Mouse (Mus musculus) forebrain, embryonic 11.5 days (tissue): ENCODE results near the gene Fut2. TPM values are rescaled to one million over a fixed set of nuclear protein-coding genes. Genes with fewer than 3 reads are reported as not detected.

Source experiments
- ATAC-seq: fragments of 200-750 bp; cut with Nextera tagmentation; replicated peaks from 2 replicates; pipeline ENCODE4 v1.8.0; 2017; ENCODE audit warnings: moderate TSS enrichment; ENCODE audit not compliant: low FRiP score
- DNase-seq: peaks from one replicate; pipeline ENCODE4 v3.0.0-alpha.2; 2017; ENCODE audit warnings: low spot score
- H3K27ac ChIP-seq: fragments of 300-500 bp; sonication (generic); 2 replicates; pipeline ENCODE4 v1.5.1; 2014; ENCODE audit warnings: low read depth, low read length
- H3K27me3 ChIP-seq: fragments of 300-500 bp; sonication (generic); 2 replicates; pipeline ENCODE4 v1.6.1; 2014; ENCODE audit warnings: mild to moderate bottlenecking, low read length, mixed read lengths; ENCODE audit not compliant: control insufficient read depth, insufficient read depth
- H3K36me3 ChIP-seq: fragments of 300-500 bp; sonication (generic); 2 replicates; pipeline ENCODE4 v1.6.1; 2014; ENCODE audit warnings: mild to moderate bottlenecking, low read length, moderate library complexity, mixed read lengths; ENCODE audit not compliant: control insufficient read depth, insufficient read depth
- H3K4me1 ChIP-seq: fragments of 300-500 bp; sonication (generic); replicated peaks from 2 replicates; pipeline ENCODE4 v1.6.1; 2014; ENCODE audit warnings: low read length, mixed read lengths; ENCODE audit not compliant: control insufficient read depth, insufficient read depth
- H3K4me2 ChIP-seq: fragments of 300-500 bp; sonication (generic); 2 replicates; pipeline ENCODE4 v1.6.1; 2014; ENCODE audit warnings: low read depth, mild to moderate bottlenecking, low read length, moderate library complexity, mixed read lengths; ENCODE audit not compliant: severe bottlenecking
- H3K4me3 ChIP-seq: fragments of 300-500 bp; sonication (generic); 2 replicates; pipeline ENCODE4 v1.5.1; 2014; ENCODE audit warnings: low read depth, low read length
- H3K9ac ChIP-seq: fragments of 300-500 bp; sonication (generic); 2 replicates; pipeline ENCODE4 v1.6.1; 2014; ENCODE audit warnings: low read length
- H3K9me3 ChIP-seq: fragments of 300-500 bp; sonication (generic); 2 replicates; pipeline ENCODE4 v1.6.1; 2016; ENCODE audit warnings: low read length, mixed read lengths; ENCODE audit not compliant: control insufficient read depth
- WGBS: fragments of 180-500 bp; shearing (Covaris S2); extraction: QIAGEN DNeasy Blood & Tissue Kit; methylation state at CpG from one replicate; pipeline ENCODE4 v1.1.7; 2014; 5-methylcytosine and 5-hydroxymethylcytosine counted together
- polyA plus RNA-seq: library from polyadenylated mRNA; unstranded; fragments of >200 nt; fragmentation: Nextera tagmentation; extraction: Ambion mirVana; gene quantifications from 2 replicates; pipeline ENCODE4 v1.2.1, GENCODE M21; 2014

Gene Fut2
- polyA plus RNA-seq, 1 experiment from 2014 or later = not detected

GRCm38 (mm10) chr7:45640191-45640957 lies 25.8 kb downstream of the Fut2 start:
- H3K27ac ChIP-seq = no peak overlapping the region
- DNase-seq = no peak
- no peaks in the 10 kb centered on the region; the same call in 1 of the 2 replicates for H3K9me3 ChIP-seq
- no peak for ATAC-seq
- no peak overlapping the region for H3K4me2 ChIP-seq
- H3K4me1 ChIP-seq = peaks cover 15% of the 10 kb centered on the region
- 73% methylated on average over 19 of the region's 19 CpGs for WGBS
- H3K4me3 ChIP-seq = no peak overlapping the region
- no peaks in the 10 kb centered on the region for H3K36me3 ChIP-seq
- no peak overlapping the region for H3K9ac ChIP-seq
- no peaks in the 10 kb centered on the region for H3K27me3 ChIP-seq

GRCm38 (mm10) chr7:45639561-45640027 lies 26.6 kb downstream of the Fut2 start, which contains the start of gene Mamstr:
TSS of gene Mamstr (plus strand) at chr7:45639977.
- Histone ChIP-seq H3K4me1 (peaks cover 13% of the 10 kb centered on the region), H3K4me2 (no peak within 1 kb of the TSS), H3K27me3 (no peaks in the 10 kb centered on the region), H3K36me3 (no peaks in the 10 kb centered on the region), H3K9ac (no peak within 1 kb of the TSS), H3K9me3 (no peaks in the 10 kb centered on the region; the same call in 1 of the 2 replicates), H3K4me3 (no peak within 1 kb of the TSS; the same call in 1 of the 2 replicates), H3K27ac (no peak within 1 kb of the TSS)
- ATAC-seq (no peak), DNase-seq (no peak)
- WGBS = 18% methylated on average over 19 of the region's 19 CpGs

- peak overlapping the region; percentile 53 for H3K4me2 ChIP-seq
- 18% methylated on average over 29 of the region's 29 CpGs for WGBS
- no peaks in the 10 kb centered on the region; the same call in 1 of the 2 replicates for H3K9me3 ChIP-seq
- no peak overlapping the region for H3K27ac ChIP-seq
- peaks cover 9% of the 10 kb centered on the region for H3K4me1 ChIP-seq
- H3K36me3 ChIP-seq = no peaks in the 10 kb centered on the region
- peak overlapping the region; percentile 45 for H3K9ac ChIP-seq
- DNase-seq = peak; percentile 96
- ATAC-seq = peak; percentile 85
- peak overlapping the region; percentile 21 for H3K4me3 ChIP-seq
- no peaks in the 10 kb centered on the region for H3K27me3 ChIP-seq
Measured at GRCm38 (mm10) chr7:45638623-45639401, 27.4 kb downstream of the Fut2 start.

GRCm38 (mm10) chr7:45637710-45638109 lies 28.5 kb downstream of the Fut2 start:
- Histone ChIP-seq H3K27ac (no peak overlapping the region), H3K27me3 (no peaks in the 10 kb centered on the region), H3K4me2 (peak overlapping the region; percentile 53; the same call in 1 of the 2 replicates), H3K4me1 (peaks cover 6% of the 10 kb centered on the region), H3K9ac (no peak overlapping the region), H3K36me3 (no peaks in the 10 kb centered on the region), H3K4me3 (no peak overlapping the region), H3K9me3 (no peaks in the 10 kb centered on the region; the same call in 1 of the 2 replicates)
- WGBS = 95% methylated on average over 6 of the region's 6 CpGs
- no peak for ATAC-seq
- DNase-seq = no peak

GRCm38 (mm10) chr7:45635711-45636688 lies 30.2 kb downstream of the Fut2 start:
- no peak overlapping the region for H3K27ac ChIP-seq
- H3K4me1 ChIP-seq = peaks cover 3% of the 10 kb centered on the region; the same call in 1 of the 2 replicates
- 85% methylated on average over 15 of the region's 15 CpGs for WGBS
- no peaks in the 10 kb centered on the region for H3K36me3 ChIP-seq
- H3K4me3 ChIP-seq = no peak overlapping the region
- H3K27me3 ChIP-seq = no peaks in the 10 kb centered on the region
- no peak overlapping the region for H3K4me2 ChIP-seq
- no peak overlapping the region for H3K9ac ChIP-seq
- H3K9me3 ChIP-seq = no peaks in the 10 kb centered on the region; the same call in 1 of the 2 replicates
- ATAC-seq = no peak
- no peak for DNase-seq

GRCm38 (mm10) chr7:45634946-45635681 lies 31.1 kb downstream of the Fut2 start:
- H3K9me3 ChIP-seq = no peaks in the 10 kb centered on the region; the same call in 1 of the 2 replicates
- H3K9ac ChIP-seq = no peak overlapping the region
- no peak overlapping the region for H3K27ac ChIP-seq
- no peaks in the 10 kb centered on the region; the same call in 1 of the 2 replicates for H3K27me3 ChIP-seq
- H3K4me2 ChIP-seq = no peak overlapping the region
- H3K36me3 ChIP-seq = no peaks in the 10 kb centered on the region
- ATAC-seq = no peak
- no peak for DNase-seq
- H3K4me3 ChIP-seq = no peak overlapping the region
- peaks cover 3% of the 10 kb centered on the region; the same call in 1 of the 2 replicates for H3K4me1 ChIP-seq
- 90% methylated on average over 11 of the region's 11 CpGs for WGBS

GRCm38 (mm10) chr7:45632499-45632898 lies 33.7 kb downstream of the Fut2 start:
- no peak for ATAC-seq
- Histone ChIP-seq H3K4me1 (peaks cover 2% of the 10 kb centered on the region; the same call in 1 of the 2 replicates), H3K9ac (peak overlapping the region; percentile 50), H3K36me3 (no peaks in the 10 kb centered on the region), H3K27me3 (peaks cover 11% of the 10 kb centered on the region), H3K4me2 (peak overlapping the region; percentile 26), H3K4me3 (peak overlapping the region; percentile 6; the same call in 1 of the 2 replicates), H3K9me3 (no peaks in the 10 kb centered on the region; the same call in 1 of the 2 replicates), H3K27ac (no peak overlapping the region)
- WGBS = 17% methylated on average over 35 of the region's 35 CpGs
- DNase-seq = peak; percentile 67
